Mouse (Mus musculus): ENCODE data around the gene Mat2a. TPM values are rescaled to one million over a fixed set of nuclear protein-coding genes. Genes with fewer than 3 reads are reported as not detected.
"Not testable (repeated sequence)": the region's sequence is repeated elsewhere in the genome, so short reads cannot be mapped to it uniquely, and the experiment has no call there.

Gene Mat2a
- polyA plus RNA-seq, 2 experiments: 99.9 to 159 TPM

DNA sequence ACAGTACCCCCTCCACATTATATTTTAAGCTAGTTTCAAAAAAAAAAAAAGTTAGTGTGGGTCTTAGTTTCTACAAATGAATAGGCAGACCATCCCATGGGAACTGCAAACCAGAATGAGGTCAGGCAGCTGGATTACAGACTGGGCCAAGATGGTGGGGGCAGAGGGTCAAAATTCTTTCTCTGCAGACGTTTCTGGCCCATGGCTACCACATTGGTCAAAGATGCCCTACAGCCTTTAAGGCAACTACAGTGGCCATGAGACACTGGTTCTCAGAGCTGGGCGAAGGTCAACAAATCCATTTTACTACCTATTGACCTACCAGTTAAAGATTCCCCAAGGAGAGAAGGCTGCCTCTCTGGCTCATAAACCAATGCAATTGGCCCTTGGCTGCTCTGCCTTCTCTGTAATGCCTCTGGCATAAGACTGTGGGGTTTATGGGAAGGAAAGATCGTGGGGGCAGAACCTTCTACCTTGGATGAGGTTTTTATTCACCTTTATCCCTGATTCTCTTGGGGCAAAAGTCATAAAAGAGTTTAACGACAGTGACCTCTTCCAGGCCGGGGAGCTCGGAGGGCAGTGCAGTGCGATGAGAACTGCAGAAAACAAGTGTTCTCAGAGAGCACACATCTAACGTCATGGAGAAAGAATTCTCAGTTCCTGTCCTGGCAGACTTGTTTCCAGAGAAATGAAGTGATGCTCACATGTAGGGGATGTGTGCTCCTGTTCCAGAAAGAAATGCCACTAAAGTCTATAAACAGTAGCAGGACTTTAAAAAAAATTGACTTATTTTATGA lies 26.2 kb upstream of the Mat2a start:
- Histone ChIP-seq H3K9me3 (ENCODE audit: control insufficient read depth, low read length) (no peaks in the 10 kb centered on the region), H3K27ac (no peak overlapping the region), H3K4me1 (replicated peaks; ENCODE audit: control insufficient read depth in 2 of 2, insufficient read depth in 2 of 2, low read length in 1 of 2) (peaks cover 0 to 6% of the 10 kb centered on the region in 2 experiments; a peak in 1 of 4 replicates), H3K4me3 (ENCODE audit: insufficient read depth in 1 of 2, low read depth in 2 of 2, low read length in 2 of 2) (no peak overlapping the region), H3K27me3 (ENCODE audit: control insufficient read depth, insufficient read depth, low read length) (no peaks in the 10 kb centered on the region), H3K4me2 (ENCODE audit: low read depth) (no peak overlapping the region), H3K36me3 (replicated peaks; ENCODE audit: control insufficient read depth, insufficient read depth, low read depth) (no peaks in the 10 kb centered on the region), H3K9ac (replicated peaks) (no peak overlapping the region)
- DNase-seq (ENCODE audit: low read depth in 3 of 3, low spot score in 3 of 3) (no peak), ATAC-seq (ENCODE audit: insufficient read depth) (no peak)
- WGBS (ENCODE audit: insufficient replicate concordance): 63% methylated on average over 8 of the region's 8 CpGs
- TF ChIP-seq EP300 (IDR thresholded peaks at IDR 0.05; ENCODE audit: low read depth) (no peak), CTCF (IDR thresholded peaks at IDR 0.05; ENCODE audit: low read depth) (no peak)

- not testable (repeated sequence) for H3K4me3 ChIP-seq (ENCODE audit: insufficient read depth in 1 of 2, low read depth in 2 of 2, low read length in 2 of 2); DNase-seq (ENCODE audit: low read depth in 3 of 3, low spot score in 3 of 3); ATAC-seq (ENCODE audit: insufficient read depth); H3K4me2 ChIP-seq (ENCODE audit: low read depth); H3K36me3 ChIP-seq (replicated peaks; ENCODE audit: control insufficient read depth, insufficient read depth, low read depth); H3K27me3 ChIP-seq (ENCODE audit: control insufficient read depth, insufficient read depth, low read length); H3K9me3 ChIP-seq (ENCODE audit: control insufficient read depth, low read length); H3K27ac ChIP-seq; H3K9ac ChIP-seq (replicated peaks)
- peaks cover 0 to 18% of the 10 kb centered on the region in 2 experiments; a peak in 2 of 4 replicates for H3K4me1 ChIP-seq (replicated peaks; ENCODE audit: control insufficient read depth in 2 of 2, insufficient read depth in 2 of 2, low read length in 1 of 2)
- 72% methylated on average over 5 of the region's 5 CpGs for WGBS (ENCODE audit: insufficient replicate concordance)
These were observed 23.3 kb upstream of the Mat2a start for GRCm38 (mm10) chr6:72462550-72463257.

- no peak for TF ChIP-seq CTCF (IDR thresholded peaks at IDR 0.05; ENCODE audit: low read depth)
- no peak for TF ChIP-seq EP300 (IDR thresholded peaks at IDR 0.05; ENCODE audit: low read depth)
- H3K9me3 ChIP-seq (ENCODE audit: control insufficient read depth, low read length): no peaks in the 10 kb centered on the region
- no peak overlapping the region for H3K4me3 ChIP-seq (ENCODE audit: insufficient read depth in 1 of 2, low read depth in 2 of 2, low read length in 2 of 2)
- no peak overlapping the region for H3K9ac ChIP-seq (replicated peaks)
- no peak overlapping the region for H3K4me2 ChIP-seq (ENCODE audit: low read depth)
- H3K27ac ChIP-seq: peak overlapping the region; percentile 16; the same call in 1 of the 2 replicates
- H3K4me1 ChIP-seq (replicated peaks; ENCODE audit: control insufficient read depth in 2 of 2, insufficient read depth in 2 of 2, low read length in 1 of 2): peaks cover 9 to 27% of the 10 kb centered on the region in 2 experiments; a peak in 3 of 4 replicates
- no peaks in the 10 kb centered on the region for H3K27me3 ChIP-seq (ENCODE audit: control insufficient read depth, insufficient read depth, low read length)
- DNase-seq (ENCODE audit: low read depth in 3 of 3, low spot score in 3 of 3) (no peak), ATAC-seq (ENCODE audit: insufficient read depth) (no peak)
- WGBS (ENCODE audit: insufficient replicate concordance): 45% methylated on average over 9 of the region's 9 CpGs
- H3K36me3 ChIP-seq (replicated peaks; ENCODE audit: control insufficient read depth, insufficient read depth, low read depth): no peaks in the 10 kb centered on the region
These were observed 20.9 kb upstream of the Mat2a start for GRCm38 (mm10) chr6:72460036-72460801.

DNA sequence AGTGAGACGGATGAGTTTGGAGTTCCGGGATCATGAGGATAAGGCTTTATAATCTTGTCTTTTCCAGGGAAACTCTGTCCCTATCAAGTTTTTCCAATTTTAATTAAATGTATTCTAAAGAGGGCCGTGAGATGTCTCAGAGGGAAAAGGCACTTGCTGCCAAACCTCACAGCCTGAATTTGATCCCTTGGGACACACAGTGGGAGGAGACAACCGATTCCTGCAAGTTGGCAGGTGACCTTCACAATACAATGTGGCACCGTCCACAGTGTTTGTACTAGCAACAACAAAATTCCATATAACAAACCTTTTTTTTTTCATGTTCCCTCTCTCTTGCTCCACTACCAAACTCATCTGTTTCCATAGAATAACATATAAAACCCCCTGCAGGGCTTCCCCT lies 19.6 kb upstream of the Mat2a start:
- Histone ChIP-seq H3K4me3 (ENCODE audit: insufficient read depth in 1 of 2, low read depth in 2 of 2, low read length in 2 of 2) (no peak overlapping the region), H3K9ac (replicated peaks) (no peak overlapping the region), H3K9me3 (ENCODE audit: control insufficient read depth, low read length) (no peaks in the 10 kb centered on the region), H3K36me3 (replicated peaks; ENCODE audit: control insufficient read depth, insufficient read depth, low read depth) (no peaks in the 10 kb centered on the region), H3K4me1 (replicated peaks; ENCODE audit: control insufficient read depth in 2 of 2, insufficient read depth in 2 of 2, low read length in 1 of 2) (peaks cover 12 to 36% of the 10 kb centered on the region in 2 experiments; a peak in 3 of 4 replicates), H3K27ac (no peak overlapping the region), H3K4me2 (ENCODE audit: low read depth) (no peak overlapping the region), H3K27me3 (ENCODE audit: control insufficient read depth, insufficient read depth, low read length) (no peaks in the 10 kb centered on the region)
- ATAC-seq (ENCODE audit: insufficient read depth) (no peak), DNase-seq (ENCODE audit: low read depth in 3 of 3, low spot score in 3 of 3) (no peak)
- no peak for TF ChIP-seq CTCF (IDR thresholded peaks at IDR 0.05; ENCODE audit: low read depth)
- no peak for TF ChIP-seq EP300 (IDR thresholded peaks at IDR 0.05; ENCODE audit: low read depth)
- 67% methylated on average over 5 of the region's 5 CpGs for WGBS (ENCODE audit: insufficient replicate concordance)

All from liver, embryonic 14.5 days (tissue).